Mouse (Mus musculus): ENCODE data around the gene Tpk1.

GRCm38 (mm10) chr6:43445856-43446255, 220.2 kb downstream of the Tpk1 start:
- TF ChIP-seq CTCF (IDR thresholded peaks at IDR 0.05): no peak
- no peak for TF ChIP-seq EP300 (IDR thresholded peaks at IDR 0.05)

All from lung, postnatal 0 days (tissue).